Mouse (Mus musculus): ENCODE data around the gene Gosr2.

The Gosr2 gene

DNA sequence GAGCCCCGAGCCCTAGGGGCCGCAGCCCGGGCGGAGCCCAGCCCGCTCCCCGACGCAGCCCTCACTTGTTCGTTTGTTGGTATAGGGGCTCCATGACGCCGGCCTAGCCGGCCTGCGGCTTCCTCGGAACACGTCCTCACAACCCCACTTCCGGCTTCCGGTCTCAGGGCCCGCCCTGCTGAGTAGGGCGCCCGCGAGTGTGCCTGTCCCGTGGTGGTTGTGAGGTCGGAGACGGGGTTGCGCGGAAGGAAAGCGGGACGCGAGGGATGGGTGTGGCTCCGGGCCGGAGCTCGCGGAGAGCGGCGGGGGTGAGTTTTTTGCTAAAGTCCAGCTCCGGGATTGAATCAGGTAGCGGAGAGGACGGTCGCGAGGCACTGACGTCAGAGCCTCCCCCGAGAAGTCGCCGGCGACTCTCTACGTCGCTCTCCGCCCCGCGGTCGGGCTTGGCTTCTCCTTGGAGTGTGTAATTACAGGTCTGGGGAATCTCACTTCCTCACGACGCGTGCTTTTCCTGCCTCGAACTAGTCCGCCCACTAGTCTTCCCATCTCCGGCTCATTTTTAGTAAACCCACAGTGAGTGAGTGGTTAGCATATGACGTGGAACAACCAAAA lies at the start of gene Gosr2:
TSS of gene Gosr2 (minus strand) at position 334 of the 612 bp plus-strand sequence.
- DNase-seq: peak; percentile 90 to 93

DNA sequence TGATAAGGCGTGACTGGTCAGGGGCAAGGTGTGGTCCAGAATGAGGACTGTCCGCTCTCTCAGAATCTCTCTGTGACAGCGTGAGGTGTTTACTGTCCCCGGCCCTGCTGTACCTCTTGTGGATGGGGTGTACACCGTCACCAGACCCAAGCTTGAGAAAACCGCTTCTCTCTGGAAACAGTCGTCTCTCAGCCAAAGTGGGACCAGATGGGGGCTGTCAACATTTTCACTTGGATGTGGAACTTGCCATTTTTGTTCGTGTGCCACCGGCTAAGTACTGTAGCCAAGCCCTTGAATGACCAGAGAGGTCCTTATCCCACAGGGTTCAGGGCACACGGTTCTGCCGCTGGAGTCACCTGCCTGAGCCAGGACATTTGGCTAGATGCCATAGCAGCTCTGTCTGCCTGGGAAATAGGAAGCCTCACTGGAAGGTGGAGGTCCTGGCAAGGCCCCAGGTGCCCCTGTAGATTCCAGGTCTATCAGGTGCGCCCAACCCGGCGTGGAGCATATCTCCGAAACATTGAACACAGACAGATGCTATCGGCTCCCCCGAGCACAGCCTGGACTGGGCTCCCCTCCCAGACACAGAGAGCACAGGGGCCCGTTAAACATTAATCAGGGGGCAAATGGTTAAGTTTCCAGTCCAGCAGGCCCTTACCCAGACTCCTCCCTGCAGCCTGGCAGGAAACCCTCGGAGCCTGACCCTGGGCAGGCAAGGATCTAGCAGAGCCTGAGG lies 37.5 kb upstream of the Gosr2 start:
- no peak for DNase-seq

- no peak for DNase-seq
Measured at GRCm38 (mm10) chr11:103734411-103735045, 36.8 kb upstream of the Gosr2 start.

GRCm38 (mm10) chr11:103733961-103734360 lies 36.3 kb upstream of the Gosr2 start:
- no peak for DNase-seq

DNA sequence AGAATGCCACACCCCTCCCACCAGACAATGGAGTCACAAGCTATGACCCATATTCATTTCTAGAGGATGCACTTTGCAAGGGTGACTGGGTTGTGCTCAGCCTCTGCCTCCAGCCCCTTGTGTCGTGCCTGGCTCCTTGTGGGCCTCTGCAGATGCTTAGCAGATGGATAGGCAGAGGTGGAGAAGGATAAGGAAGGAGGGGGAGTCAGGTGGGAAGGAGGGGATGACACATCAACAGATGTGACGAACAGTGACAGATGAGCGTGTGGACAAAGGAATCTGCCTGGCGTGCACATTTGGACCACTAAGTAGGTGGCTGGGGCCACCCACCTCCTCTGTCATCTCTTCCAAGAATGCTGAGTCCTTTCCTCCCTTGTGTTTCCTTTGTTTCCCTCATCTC lies 35.4 kb upstream of the Gosr2 start:
- no peak for DNase-seq

- no peak for DNase-seq
Measured at GRCm38 (mm10) chr11:103732306-103732705, 34.6 kb upstream of the Gosr2 start.

DNA sequence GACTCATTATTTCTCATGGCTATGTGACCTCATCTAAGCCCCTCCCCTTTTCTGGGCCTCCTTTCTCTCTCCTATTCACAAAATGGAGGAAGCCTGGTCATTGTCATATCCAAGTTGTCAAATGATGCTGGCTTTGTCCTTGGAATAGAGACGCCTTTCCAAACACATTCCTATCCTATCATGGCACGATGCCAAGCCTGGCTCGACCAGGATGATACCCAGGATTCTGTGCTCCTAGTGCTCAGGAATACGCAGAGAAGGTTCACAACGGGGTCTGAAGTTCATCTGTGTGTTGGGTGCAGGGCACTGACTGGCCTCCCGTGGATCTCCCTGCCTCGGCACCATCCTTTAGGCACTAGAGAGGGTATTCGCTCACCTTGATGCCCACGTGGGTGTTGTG lies 33.9 kb upstream of the Gosr2 start:
- no peak for DNase-seq

- DNase-seq: no peak
Measured at GRCm38 (mm10) chr11:103729282-103729985, 31.7 kb upstream of the Gosr2 start.

GRCm38 (mm10) chr11:103724331-103724771 lies 26.7 kb upstream of the Gosr2 start:
- DNase-seq: no peak

DNA sequence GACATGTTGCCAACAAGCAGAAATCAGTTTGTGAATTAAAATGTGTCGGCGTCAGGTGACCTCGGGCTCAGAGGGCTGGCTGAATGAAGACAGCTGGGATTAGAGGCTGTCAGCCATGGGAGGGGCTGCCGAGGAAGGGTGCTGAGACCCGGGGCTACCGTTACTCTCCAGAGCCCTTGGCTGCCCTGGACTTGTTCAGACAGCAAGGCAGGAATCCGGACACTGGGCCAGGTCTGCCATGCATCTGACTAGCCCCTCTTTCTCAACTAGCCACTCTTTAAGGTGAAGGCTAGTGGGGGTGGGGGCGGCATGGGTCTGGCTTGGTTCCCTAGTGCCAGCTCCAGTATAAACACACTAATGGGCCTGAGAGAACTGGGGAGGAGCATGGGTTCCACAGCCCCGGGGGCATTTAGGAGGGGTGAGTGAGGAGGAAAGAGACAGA lies 24.4 kb upstream of the Gosr2 start:
- no peak for DNase-seq

DNA sequence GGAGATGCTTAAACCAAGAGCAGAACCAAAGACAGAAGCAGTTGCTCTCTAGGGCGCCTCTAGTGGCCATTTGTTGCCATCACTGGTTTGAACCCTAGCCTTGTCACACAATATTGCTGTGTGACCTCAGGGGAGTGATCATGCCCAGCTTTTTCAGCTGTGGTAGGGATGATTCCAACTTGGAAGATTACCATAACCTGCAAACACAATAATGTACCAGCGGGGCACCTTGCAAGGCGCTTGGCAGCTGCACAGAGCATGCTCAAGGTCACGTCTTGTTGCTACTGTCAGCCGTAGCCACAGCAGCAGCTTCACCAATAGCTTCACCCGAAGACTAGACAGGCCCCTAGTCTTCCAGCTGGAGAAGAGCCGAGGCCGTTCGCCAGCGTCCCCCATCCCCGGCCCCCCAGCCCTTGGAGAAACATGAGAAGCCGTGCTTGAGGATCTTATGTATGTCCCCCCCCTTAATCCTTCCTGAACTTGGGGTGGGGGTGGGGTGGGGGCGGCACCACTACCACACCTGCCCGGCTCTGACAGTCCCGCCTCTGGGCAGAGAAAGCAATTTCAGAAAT lies 23.9 kb upstream of the Gosr2 start:
- DNase-seq: no peak

DNA sequence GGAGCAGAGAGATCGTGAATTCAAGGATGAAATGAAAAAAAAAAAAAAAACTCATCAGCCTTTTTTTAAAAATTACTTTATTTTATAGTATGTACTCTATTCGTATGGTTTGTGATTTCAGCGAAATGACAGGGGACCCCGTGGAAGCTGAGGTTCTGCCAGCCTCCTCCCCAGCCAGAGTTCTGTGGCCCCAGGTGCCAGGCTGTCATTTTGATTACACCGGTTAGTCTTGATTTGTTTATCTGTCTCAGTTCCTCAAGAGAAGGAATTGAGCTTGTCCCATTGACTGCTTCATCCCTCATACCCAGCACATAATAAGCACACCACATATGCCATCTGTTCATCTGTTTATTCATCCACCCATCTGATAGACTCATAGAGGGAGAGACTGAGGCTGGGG lies 21.7 kb upstream of the Gosr2 start:
- no peak for DNase-seq

GRCm38 (mm10) chr11:103716971-103717370 lies 19.3 kb upstream of the Gosr2 start:
- no peak for DNase-seq

DNA sequence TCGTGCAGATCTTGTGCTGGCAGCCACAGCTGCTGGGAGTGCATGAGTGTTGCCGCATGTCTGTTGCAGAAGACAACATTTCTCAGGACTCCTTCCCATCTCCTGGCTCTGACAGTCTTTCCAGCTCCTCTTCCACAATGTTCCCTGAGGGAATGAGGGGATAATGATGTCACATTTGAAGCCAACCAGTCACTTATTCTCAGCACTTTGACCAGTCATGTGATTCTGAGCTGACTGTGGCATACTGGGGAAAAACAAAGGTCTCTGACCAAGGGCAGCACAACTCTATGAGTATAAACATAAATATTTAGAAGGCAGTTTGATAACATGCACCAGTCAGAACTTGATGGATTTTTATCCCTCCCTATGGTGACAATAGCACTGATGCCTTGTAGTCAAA lies 16.4 kb upstream of the Gosr2 start:
- DNase-seq: no peak

GRCm38 (mm10) chr11:103711851-103712587 lies 14.3 kb upstream of the Gosr2 start:
- no peak for DNase-seq

DNA sequence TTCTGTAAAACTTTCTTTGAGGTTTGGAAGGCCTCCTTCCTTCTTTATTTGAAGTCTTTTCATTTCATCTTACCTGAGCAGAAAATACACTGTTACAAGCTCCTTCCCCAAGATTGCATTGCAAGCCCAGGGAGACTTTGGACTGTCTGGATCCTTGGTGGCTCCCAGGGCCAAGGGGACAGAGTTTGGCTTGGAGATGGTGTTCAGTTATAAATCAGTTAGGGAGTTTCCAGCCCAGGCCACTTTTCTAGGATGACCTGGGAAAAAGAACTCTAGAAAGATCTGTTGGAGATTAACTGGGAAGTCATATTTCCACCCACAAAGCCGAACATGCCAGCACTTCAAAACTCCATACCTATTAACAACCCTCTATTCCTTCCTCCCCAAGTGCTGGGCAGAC lies 12.3 kb upstream of the Gosr2 start:
- no peak for DNase-seq

DNA sequence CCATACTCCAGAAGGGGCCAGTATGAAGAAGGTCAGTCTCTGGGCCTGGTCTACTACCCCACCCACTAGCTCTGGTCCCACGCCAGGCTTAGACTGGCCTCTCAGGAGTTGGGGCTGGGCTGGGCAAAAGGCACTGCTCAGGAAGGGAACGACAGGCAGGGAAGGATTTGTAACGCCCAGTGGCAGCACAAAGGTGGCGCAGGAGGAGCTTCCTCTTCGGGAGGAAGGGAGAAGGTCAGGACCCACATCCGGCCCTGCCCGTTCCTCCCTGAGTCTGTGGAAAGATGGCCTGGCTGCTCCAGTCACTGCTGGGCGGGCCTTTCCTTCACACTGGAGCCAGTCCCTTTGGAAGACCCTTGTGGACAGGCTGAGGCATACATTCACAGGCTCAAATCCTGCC lies 9.3 kb upstream of the Gosr2 start:
- peak; percentile 72 to 79 for DNase-seq

DNA sequence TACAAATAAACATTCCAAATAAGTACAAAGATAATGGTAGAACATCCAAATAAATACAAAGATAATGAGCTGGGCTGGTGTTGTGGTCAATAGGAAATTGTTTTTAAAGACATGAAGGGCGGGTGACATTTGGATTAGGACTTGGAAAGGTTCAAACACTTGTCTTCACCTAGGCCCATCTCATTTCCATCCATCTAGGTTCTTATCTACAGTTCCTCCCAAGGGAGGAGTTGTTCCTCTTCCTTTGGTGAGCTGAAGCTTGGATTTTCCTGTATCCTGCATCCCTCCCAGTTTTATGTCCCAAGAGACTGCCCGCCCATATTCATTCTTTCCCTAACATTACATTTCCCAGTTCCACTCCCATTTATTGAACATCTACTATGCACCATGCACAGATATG lies 528 bp upstream of the Gosr2 start:
- DNase-seq: no peak

GRCm38 (mm10) chr11:103696851-103697564 lies 690 bp downstream of the Gosr2 start:
- DNase-seq: no peak

DNA sequence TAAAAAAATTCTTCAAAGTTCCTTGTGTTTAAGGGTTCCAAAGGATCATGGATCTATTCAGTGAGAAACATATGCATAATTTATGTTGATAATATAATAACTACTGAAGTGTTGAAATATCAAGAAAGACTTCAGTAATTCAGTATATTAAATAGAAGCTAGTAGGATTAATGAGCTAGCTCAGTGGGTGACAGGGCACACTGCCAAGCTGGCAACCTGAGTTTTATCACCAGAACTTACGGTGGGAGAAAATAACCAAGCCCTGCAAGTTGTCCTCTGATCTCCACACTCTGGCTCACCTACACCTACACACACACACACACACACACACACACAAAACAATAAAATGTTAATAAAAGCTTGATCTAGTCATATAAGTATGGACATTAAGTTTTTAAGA lies 4.5 kb downstream of the Gosr2 start:
- no peak for DNase-seq

GRCm38 (mm10) chr11:103691036-103691435 lies 6.7 kb downstream of the Gosr2 start:
- no peak for DNase-seq

GRCm38 (mm10) chr11:103688980-103689378 lies 8.7 kb downstream of the Gosr2 start:
- DNase-seq: no peak
